Mouse (Mus musculus) liver, adult 2 months (tissue): Measurements from ENCODE around the gene Ugt2a1. TPM values are rescaled to one million over a fixed set of nuclear protein-coding genes. Genes with fewer than 3 reads are reported as not detected.
A peak's percentile ranks its signal among the peaks of the same experiment; 100 is the strongest.
"Not testable (repeated sequence)": the region's sequence is repeated elsewhere in the genome, so short reads cannot be mapped to it uniquely, and the experiment has no call there.

ENCODE experiments used
- DNase-seq: peaks from one replicate; pipeline ENCODE4 v3.0.0-alpha.2; 2011; ENCODE audit warnings: low read depth, low spot score; ENCODE audit errors: extremely low read depth
- H3K27ac ChIP-seq: fragments of 200-500 bp; replicated peaks from 2 replicates; pipeline ENCODE4 v1.5.1; 2012; ENCODE audit warnings: low read depth, mild to moderate bottlenecking, control low read depth, inconsistent platforms, low read length; ENCODE audit not compliant: insufficient read depth
- H3K27me3 ChIP-seq: fragments of 200-500 bp; 2 replicates; pipeline ENCODE4 v1.6.1; 2012; ENCODE audit warnings: mild to moderate bottlenecking, moderate library complexity, low read length, inconsistent platforms; ENCODE audit not compliant: control insufficient read depth, insufficient read depth
- H3K36me3 ChIP-seq: fragments of 200-500 bp; 2 replicates; pipeline ENCODE4 v1.6.1; 2012; ENCODE audit warnings: low read length, inconsistent platforms; ENCODE audit not compliant: control insufficient read depth, insufficient read depth
- H3K4me1 ChIP-seq: fragments of 200-500 bp; 2 replicates; pipeline ENCODE4 v1.6.1; 2011; ENCODE audit warnings: low read length; ENCODE audit not compliant: control insufficient read depth, insufficient read depth
- H3K4me3 ChIP-seq: fragments of 200-500 bp; 2 replicates; pipeline ENCODE4 v1.5.1; 2011; ENCODE audit warnings: low read depth, mild to moderate bottlenecking, control low read depth, low read length, moderate library complexity; ENCODE audit not compliant: insufficient read depth
- H3K79me2 ChIP-seq: fragments of 200-500 bp; 2 replicates; pipeline ENCODE4 v1.6.1; 2012; ENCODE audit warnings: inconsistent platforms, mild to moderate bottlenecking, low read length, moderate library complexity; ENCODE audit not compliant: control insufficient read depth, insufficient read depth
- H3K9ac ChIP-seq: fragments of 200-500 bp; 2 replicates; pipeline ENCODE4 v1.6.1; 2012; ENCODE audit warnings: low read depth, mild to moderate bottlenecking, control low read depth, inconsistent platforms, low read length
- CTCF ChIP-seq: fragments of 200-500 bp; IDR thresholded peaks from 2 replicates; pipeline ENCODE4 v1.5.1; 2011; ENCODE audit warnings: low read depth, low read length, control low read depth
- POLR2A ChIP-seq: fragments of 200-500 bp; IDR thresholded peaks from 2 replicates; pipeline ENCODE4 v1.6.1; 2011; ENCODE audit warnings: low read length, control low read depth; ENCODE audit not compliant: insufficient read depth; ENCODE audit errors: extremely low read depth
- WGBS: fragments of 180-500 bp; shearing (Covaris S2); methylation state at CpG from one replicate; pipeline ENCODE4 v1.1.7; 2018; 5-methylcytosine and 5-hydroxymethylcytosine counted together
- polyA plus RNA-seq: library from polyadenylated mRNA; depleted of rRNA; stranded (reverse); fragments of >200 nt; gene quantifications from 2 replicates; pipeline ENCODE4 v1.2.3, GENCODE M21; 2012; rRNA removed
- total RNA-seq: library from RNA; depleted of rRNA; stranded (reverse); fragments of >200 nt; gene quantifications from 2 replicates; pipeline ENCODE4 v1.2.3, GENCODE M21; 2014; rRNA removed

The Ugt2a1 gene
- total RNA-seq = not detected in 2 replicates
- polyA plus RNA-seq = not detected in 2 replicates

- Histone ChIP-seq H3K4me3 (no peak within 1 kb of the TSS), H3K4me1 (no peaks in the 10 kb centered on the region), H3K79me2 (no peaks in the 10 kb centered on the region), H3K36me3 (no peaks in the 10 kb centered on the region), H3K27ac (no peak within 1 kb of the TSS), H3K9ac (no peak within 1 kb of the TSS), H3K27me3 (no peaks in the 10 kb centered on the region)
- no peak for TF ChIP-seq CTCF
- TF ChIP-seq POLR2A = no peak
- DNase-seq = no peak
- 93% methylated on average over 1 of the region's 1 CpGs for WGBS
These were observed at the start of gene Ugt2a1 for GRCm38 (mm10) chr5:87490771-87491170. TSS of gene Ugt2a1 (minus strand) at chr5:87490871.

GRCm38 (mm10) chr5:87538111-87538510 is 47.4 kb upstream of the Ugt2a1 start, which contains the start of gene Sult1b1:
TSS of gene Sult1b1 (minus strand) at chr5:87538195.
- DNase-seq = peak; percentile 94
- no peaks in the 10 kb centered on the region; the same call in 1 of the 2 replicates for H3K79me2 ChIP-seq
- WGBS = 63% methylated on average over 2 of the region's 2 CpGs
- no peaks in the 10 kb centered on the region for H3K27me3 ChIP-seq
- TF ChIP-seq POLR2A (no peak), CTCF (no peak)
- H3K9ac ChIP-seq = peak within 1 kb of the TSS; percentile 42; the same call in 1 of the 2 replicates
- peaks cover 4% of the 10 kb centered on the region; the same call in 1 of the 2 replicates for H3K4me1 ChIP-seq
- no peak within 1 kb of the TSS for H3K4me3 ChIP-seq
- H3K27ac ChIP-seq = peak within 1 kb of the TSS; percentile 94
- no peaks in the 10 kb centered on the region for H3K36me3 ChIP-seq

- Histone ChIP-seq H3K36me3 (no peaks in the 10 kb centered on the region), H3K27me3 (no peaks in the 10 kb centered on the region), H3K79me2 (no peaks in the 10 kb centered on the region; the same call in 1 of the 2 replicates), H3K4me3 (no peak overlapping the region), H3K27ac (peak overlapping the region; percentile 96), H3K4me1 (peaks cover 4% of the 10 kb centered on the region; the same call in 1 of the 2 replicates), H3K9ac (peak overlapping the region; percentile 51; the same call in 1 of the 2 replicates)
- peak; percentile 95 for DNase-seq
- TF ChIP-seq POLR2A = 0 out of 2 replicates have a peak, but pooled peaks have one; percentile 27
- TF ChIP-seq CTCF = no peak
- 27% methylated on average over 4 of the region's 4 CpGs for WGBS
These were observed 45.4 kb upstream of the Ugt2a1 start for GRCm38 (mm10) chr5:87535994-87536644.

GRCm38 (mm10) chr5:87532288-87532687 is 41.6 kb upstream of the Ugt2a1 start:
- no peak for TF ChIP-seq POLR2A
- TF ChIP-seq CTCF = no peak
- Histone ChIP-seq H3K27me3 (no peaks in the 10 kb centered on the region), H3K36me3 (no peaks in the 10 kb centered on the region; the same call in 1 of the 2 replicates), H3K79me2 (no peaks in the 10 kb centered on the region; the same call in 1 of the 2 replicates), H3K9ac (no peak overlapping the region), H3K4me1 (peaks cover 1% of the 10 kb centered on the region; the same call in 1 of the 2 replicates), H3K27ac (peak overlapping the region; percentile 78), H3K4me3 (no peak overlapping the region)
- DNase-seq = peak; percentile 93
- 16% methylated on average over 2 of the region's 2 CpGs for WGBS

- DNase-seq = not testable (repeated sequence)
These were observed 32.9 kb upstream of the Ugt2a1 start for GRCm38 (mm10) chr5:87523561-87523960.

GRCm38 (mm10) chr5:87505776-87506458 is 15.2 kb upstream of the Ugt2a1 start:
- WGBS = 70% methylated on average over 4 of the region's 4 CpGs
- no peak overlapping the region for H3K9ac ChIP-seq
- DNase-seq = peak; percentile 13
- H3K79me2 ChIP-seq = no peaks in the 10 kb centered on the region
- H3K4me1 ChIP-seq = no peaks in the 10 kb centered on the region
- TF ChIP-seq POLR2A (no peak), CTCF (no peak)
- H3K36me3 ChIP-seq = no peaks in the 10 kb centered on the region
- no peaks in the 10 kb centered on the region for H3K27me3 ChIP-seq
- H3K27ac ChIP-seq = no peak overlapping the region
- H3K4me3 ChIP-seq = no peak overlapping the region

More at GRCm38 (mm10) chr5:87523561-87523960, 32.9 kb upstream of the Ugt2a1 start:
- not testable (repeated sequence) for H3K4me1 ChIP-seq, H3K9ac ChIP-seq, H3K4me3 ChIP-seq, H3K79me2 ChIP-seq, H3K36me3 ChIP-seq, H3K27ac ChIP-seq, H3K27me3 ChIP-seq
- WGBS = 88% methylated on average over 2 of the region's 2 CpGs
